Mouse (Mus musculus) kidney, adult 2 months (tissue): Measurements from ENCODE around the gene Cptp.

Experiments used
- CTCF ChIP-seq: fragments of 200-500 bp; conservative IDR thresholded peaks from 2 replicates; pipeline ENCODE4 v1.5.1; 2011; ENCODE audit warnings: low read depth, mild to moderate bottlenecking, control low read depth, low read length, moderate library complexity, mixed read lengths; ENCODE audit not compliant: insufficient read depth, insufficient read length
- POLR2A ChIP-seq: fragments of 200-500 bp; IDR thresholded peaks from one replicate; pipeline ENCODE4 v1.6.1; 2011; ENCODE audit warnings: low read depth, low read length, control low read depth

DNA sequence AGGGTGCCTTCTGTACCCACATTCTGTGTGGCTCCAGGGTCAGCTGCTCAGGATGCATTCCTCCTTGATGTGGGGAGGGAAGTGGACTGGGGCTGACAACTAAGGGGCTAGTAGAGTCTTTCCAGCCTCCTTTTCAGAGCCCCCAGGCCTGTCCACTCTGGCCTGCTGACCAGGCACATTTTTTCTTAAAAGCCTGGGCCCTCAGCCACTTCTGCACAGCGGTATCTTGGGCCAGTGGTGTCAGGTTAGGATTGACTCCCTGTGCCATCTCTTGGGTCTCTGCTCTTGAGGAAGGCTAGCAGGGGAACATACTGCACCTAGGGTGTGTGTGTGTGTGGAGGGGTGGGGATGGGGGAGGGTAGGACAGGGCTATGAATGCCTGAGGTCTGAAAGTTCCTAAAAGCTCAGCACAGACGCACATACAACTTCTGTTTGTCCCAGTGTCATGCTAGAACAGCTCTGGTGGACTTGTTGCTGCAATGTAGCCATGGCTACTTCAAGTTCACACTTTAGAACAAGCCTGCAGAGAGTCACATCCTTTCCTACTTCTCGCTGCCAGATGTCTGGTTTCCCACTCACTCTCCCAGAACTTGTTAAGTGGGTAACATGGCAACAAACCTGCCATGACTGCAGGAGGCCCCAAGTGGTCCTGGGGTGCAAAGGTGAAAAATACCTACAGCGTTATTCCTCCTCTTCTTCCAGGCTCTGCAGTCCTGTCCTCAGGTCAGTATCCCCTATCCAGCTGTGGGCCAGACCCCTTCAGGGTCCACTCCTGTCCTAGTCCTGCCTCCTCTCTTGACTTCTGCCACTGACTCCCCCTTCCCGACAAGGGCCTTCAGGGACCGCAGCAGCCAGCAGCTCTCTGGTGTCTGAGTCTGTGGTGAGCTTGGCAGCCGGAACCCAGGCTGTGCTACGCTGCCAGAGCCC is 28.9 kb downstream of the Cptp start:
- no peak for TF ChIP-seq CTCF
- no peak for TF ChIP-seq POLR2A
